Mouse (Mus musculus) gastrocnemius, postnatal 36 days (tissue): ENCODE measurements around the gene Tcf25. TPM values are rescaled to one million over a fixed set of nuclear protein-coding genes. Genes with fewer than 3 reads are reported as not detected.
A peak's percentile ranks its signal among the peaks of the same experiment; 100 is the strongest.
"Not testable (repeated sequence)": the region's sequence is repeated elsewhere in the genome, so short reads cannot be mapped to it uniquely, and the experiment has no call there.

Experiments used
- DNase-seq, 2 experiments: peaks; one replicate each; pipeline ENCODE4 v3.0.0; 2022
- intact Hi-C: fragments of 180-260 bp; cut with DNase I; formaldehyde crosslinking; loops from one replicate; pipeline ENCODE4 v1.15.1; 2025
- total RNA-seq, 2 experiments: library from RNA; stranded (reverse); gene quantifications; 2 replicates each; pipeline ENCODE4 v1.2.3; 2021

Tcf25 gene
- total RNA-seq, 2 experiments from 2014 or later: 136 to 137 TPM

DNA sequence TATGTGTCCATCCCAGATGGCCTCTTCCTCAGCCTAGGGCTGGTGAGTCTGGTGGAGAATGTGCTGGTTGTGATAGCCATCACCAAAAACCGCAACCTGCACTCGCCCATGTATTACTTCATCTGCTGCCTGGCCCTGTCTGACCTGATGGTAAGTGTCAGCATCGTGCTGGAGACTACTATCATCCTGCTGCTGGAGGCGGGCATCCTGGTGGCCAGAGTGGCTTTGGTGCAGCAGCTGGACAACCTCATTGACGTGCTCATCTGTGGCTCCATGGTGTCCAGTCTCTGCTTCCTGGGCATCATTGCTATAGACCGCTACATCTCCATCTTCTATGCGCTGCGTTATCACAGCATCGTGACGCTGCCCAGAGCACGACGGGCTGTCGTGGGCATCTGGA, 34.1 kb downstream of the Tcf25 start:
- DNase-seq: no peak
- intact Hi-C loops: loop anchor here (10.0 kb wide), 1 partner anchor 83 kb away; no protein-coding TSS in a partner anchor

DNA sequence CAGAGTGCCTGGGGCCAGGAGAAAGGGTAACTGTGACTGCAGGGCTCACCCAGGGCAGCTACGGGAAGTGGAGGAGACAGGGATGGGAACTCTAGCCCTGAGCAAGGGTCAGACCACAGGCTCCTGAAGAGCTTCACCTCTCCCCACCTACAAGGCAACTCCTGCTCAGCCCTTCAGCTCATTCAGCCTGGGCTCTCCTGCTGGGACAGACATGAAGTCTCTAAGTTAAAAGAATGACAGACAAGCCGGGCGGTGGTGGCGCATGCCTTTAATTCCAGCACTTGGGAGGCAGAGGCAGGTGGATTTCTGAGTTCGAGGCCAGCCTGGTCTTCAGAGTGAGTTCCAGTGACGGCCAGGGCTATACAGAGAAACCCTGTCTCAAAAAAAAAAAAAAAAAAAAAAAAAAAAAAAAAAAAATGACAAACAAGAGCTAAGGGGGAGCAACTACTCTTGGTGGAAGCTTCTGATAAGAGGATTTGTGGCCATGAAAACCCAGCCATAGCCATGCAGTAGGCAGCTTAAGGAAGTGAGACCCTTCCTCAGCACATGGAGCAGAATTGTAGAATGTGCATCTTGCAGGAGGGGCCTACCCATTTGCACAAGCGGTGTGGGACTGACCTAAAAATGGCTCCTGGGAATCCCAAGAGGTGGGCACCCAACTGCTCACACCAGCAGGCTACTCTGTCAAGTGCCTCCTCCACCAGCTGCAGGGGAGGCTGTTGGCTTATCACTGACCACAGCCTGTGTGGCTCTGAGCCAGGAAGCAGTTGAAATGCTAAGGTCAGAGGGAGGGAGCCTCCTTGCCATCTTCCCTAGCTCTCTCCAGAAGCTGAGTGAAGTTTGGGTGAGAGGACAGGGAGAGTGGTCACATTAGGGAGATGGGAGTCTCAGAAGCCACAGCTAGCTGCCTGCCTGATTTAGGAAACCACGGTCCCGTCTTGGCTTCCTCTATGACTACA, 35.3 kb downstream of the Tcf25 start:
- intact Hi-C loops: loop anchor here (10.0 kb wide), 1 partner anchor 84 kb away; no protein-coding TSS in a partner anchor

DNA sequence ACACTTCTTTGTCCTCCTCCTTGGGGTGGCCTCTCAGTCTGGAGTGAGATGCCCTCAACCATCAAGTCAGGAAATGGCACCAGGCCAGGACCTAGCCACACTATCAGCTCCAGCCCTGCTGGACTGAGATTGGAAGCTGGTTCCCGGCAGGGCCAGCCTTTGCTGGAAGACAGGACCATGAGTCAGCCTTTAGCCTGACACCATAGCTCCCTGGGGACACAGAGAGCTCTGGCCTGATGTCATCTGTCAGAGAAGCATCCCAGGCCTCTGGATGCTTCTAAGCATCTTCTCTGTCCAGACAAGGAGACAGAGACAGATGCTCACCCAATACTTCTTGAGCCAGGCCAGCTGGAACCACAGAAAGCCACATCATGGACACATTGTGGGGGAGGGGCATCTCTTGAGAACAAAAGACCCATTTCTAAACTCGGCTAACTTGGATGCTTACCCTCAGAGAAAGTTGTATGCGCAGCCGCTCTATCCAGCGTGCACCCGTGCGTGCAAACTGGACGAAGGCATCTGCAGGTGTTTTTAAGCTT, 36.6 kb downstream of the Tcf25 start:
- intact Hi-C loops: no loop called here
- peak in 1 of 2 experiments; percentile 33 for DNase-seq

More for the DNA sequence above, 35.3 kb downstream of the Tcf25 start:
- no peak for DNase-seq

DNA sequence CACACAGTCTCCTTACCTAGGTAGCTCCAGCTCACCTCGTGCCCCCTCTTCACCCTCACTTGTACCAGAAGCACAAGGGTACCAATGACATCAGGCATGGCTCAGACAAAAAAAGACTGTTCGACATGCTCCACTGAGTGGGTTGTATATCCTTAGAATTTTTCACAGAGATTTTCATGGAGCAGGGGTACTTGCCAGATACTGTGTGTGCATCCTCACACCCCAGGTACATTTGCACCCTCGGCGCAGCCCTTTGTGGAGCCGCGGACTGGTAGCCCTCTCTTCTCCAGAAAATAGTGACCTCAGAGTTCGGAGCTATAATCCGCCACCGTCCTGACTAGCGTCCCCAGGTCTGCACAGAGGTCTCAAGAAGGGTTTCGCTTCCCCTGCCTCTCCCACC, 37.2 kb downstream of the Tcf25 start:
- no peak for DNase-seq
- intact Hi-C loops: no loop called here

DNA sequence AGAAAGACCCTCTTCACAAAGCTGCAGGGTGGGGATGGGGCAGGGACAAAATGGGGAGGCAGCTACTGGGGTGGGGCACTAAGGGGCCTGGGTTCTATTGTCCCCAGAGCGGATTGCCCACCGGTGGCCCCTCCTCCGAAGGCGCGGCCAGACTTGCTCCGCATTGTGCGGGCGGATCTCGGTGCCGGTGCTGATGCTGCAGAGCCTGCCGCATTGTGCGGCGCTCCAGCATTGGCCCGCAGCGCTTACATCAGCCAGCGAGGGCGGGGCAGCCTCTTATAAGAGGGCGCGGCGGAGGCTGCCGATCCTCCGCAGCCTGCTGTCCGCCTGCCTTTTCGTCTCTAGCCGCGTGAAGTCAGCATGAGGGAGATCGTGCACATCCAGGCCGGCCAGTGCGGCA, 37.7 kb downstream of the Tcf25 start, which contains the start of gene Tubb3:
Gene Tubb3 (plus strand): TSS at position 179 of the 400 bp plus-strand sequence.
- intact Hi-C loops: no loop called here
- DNase-seq: no peak

DNA sequence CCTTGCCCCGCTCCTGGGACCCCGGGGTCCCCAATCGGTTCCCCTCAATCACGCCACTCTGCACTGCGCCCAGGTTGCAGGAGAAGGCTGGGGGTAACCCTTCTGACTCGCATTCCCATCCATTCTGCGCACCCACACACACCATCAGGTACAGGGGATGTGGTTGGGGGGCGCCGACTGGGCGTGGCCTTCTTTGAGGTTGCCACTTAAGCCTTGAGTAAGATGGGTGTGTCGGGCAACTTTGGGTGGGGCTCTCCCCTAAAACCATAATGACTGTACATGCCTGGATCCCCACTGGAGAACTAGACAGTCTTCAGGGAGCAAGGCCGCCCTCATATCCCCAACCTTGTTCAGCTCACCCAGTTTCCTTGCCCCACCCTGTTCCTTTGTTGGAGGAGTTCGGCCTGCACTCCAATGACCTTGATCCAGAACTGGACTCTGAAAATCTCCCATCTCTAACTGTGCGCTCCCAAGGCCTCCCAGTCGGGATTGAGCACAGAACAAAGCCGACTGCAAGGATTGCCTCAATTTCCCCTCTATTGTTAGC, 38.3 kb downstream of the Tcf25 start:
- intact Hi-C loops: no loop called here
- no peak for DNase-seq

DNA sequence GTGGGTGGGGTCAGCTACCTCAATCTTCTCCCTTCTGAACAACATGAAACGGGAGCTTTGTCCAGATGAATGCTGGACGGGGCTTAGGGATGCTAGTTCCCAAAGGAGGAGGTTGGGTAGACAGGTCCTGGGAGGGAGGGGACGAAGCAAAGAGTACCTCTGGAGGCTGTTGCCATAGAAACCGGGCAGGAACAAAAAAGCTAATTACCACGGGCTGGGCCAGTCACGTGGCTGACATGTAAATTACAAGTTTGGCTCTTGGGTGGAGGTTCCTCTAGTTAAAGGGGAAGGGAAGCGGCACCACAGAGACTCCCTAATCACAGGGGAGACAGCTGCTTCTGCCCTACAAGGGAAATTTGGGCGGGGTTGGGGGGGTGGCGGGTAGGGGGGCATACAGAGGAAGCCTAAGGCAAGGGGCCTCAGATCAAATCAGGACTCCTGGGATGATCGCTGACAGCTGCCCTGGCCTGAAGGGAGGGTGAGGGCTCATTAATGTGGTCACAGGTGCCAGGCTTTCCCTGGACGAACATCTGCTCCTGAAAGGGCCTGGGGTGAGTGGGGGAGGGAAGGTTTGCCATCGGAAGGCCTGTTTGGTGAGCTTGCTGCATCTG, 39.1 kb downstream of the Tcf25 start:
- no peak for DNase-seq
- intact Hi-C loops: no loop called here

DNA sequence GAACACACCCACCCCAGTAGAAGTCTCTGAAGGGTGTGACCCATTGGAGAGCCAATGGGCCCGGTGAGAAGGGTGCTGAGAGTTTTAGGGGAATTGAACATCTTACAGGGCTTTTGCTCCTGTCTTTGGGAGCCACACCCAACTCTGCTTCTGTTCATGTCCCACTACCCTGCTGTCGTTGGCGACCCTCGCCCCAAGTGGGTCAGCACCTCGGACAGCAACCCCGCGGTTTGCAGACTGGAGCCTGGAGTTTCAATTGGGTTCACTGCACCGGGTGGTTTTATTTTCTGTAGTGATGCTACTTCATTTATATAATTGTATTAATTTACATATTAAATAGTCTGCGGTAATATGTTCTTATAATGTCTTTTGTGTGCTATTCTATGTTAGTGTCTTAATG, 40.7 kb downstream of the Tcf25 start:
- no peak for DNase-seq
- intact Hi-C loops: loop anchor here (1.0 kb wide), 1 partner anchor 120 kb away; no protein-coding TSS in a partner anchor

DNA sequence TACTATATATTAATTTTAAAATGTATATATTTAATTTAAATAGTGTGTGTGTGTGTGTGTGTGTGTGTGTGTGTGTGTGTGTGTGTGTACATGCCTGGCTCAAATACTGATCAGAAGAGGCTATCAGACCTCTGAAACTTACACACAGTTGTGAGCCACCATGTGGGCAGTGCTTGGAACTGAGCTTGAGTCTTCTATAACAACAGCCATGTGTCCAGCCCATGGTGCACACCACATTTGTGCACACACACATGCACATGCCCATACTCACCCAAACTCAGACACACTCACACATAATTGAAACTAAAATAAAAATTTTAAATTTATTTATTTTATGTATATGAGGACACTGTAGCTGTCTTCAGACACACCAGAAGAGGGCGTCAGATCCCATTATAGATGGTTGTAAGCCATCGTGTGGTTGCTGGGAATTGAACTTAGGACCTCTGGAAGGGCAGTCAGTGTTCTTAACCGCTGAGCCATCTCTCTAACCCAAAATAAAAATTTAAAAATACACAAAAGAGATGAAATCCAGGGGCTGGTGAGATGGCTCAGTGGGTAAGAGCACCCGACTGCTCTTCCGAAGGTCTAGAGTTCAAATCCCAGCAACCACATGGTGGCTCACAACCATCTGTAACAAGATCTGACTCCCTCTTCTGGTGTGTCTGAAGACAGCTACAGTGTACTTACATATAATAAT, 41.6 kb downstream of the Tcf25 start:
- intact Hi-C loops: loop anchor here (1.0 kb wide), 1 partner anchor 121 kb away; no protein-coding TSS in a partner anchor

DNA sequence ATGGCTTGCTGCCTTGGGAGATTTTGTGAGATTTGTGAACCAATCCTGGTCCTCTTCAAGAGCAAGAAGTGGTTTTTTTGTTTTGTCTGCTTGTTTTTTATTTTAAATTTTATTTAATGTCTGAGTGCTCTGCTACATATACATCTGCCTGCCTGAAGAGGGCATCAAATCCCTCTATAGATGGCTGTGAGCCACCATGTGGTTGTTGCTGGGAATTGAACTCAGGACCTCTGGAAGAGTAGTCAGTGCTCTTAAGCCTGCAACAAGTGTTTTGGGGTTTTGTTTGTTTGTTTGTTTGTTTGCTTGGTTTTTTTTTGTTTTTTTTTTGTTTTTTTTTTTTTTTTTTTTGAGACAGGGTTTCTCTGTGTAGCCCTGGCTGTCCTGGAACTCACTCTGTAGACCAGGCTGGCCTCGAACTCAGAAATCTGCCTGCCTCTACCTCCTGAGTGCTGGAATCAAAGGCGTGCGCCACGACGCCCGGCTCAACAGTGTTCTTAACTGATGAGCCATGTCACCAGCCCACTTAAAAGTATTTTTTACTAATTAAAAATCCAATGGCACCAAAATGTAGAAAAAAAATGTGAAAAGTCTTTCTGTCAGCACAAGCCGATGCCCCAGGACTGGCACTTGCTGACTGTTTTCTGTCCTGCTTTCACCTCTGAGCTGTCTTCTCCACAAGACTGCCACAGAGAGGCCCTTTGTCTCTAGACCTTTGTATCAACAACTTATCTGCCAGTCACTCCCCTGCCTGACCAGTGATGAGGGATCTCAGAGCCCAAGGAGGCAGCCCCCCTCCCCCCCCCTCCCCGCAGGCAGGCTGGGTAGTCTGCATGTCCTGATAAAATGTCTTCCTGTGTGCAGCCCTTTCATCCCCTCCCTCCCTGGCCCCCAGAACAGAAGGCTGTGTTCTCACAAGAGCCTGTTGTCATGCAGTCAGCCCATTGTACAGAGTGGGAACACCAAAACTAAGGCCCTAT, 42.7 kb downstream of the Tcf25 start:
- DNase-seq: no peak
- intact Hi-C loops: no loop called here

More for the DNA sequence above, 41.6 kb downstream of the Tcf25 start:
- not testable (repeated sequence) for DNase-seq

DNA sequence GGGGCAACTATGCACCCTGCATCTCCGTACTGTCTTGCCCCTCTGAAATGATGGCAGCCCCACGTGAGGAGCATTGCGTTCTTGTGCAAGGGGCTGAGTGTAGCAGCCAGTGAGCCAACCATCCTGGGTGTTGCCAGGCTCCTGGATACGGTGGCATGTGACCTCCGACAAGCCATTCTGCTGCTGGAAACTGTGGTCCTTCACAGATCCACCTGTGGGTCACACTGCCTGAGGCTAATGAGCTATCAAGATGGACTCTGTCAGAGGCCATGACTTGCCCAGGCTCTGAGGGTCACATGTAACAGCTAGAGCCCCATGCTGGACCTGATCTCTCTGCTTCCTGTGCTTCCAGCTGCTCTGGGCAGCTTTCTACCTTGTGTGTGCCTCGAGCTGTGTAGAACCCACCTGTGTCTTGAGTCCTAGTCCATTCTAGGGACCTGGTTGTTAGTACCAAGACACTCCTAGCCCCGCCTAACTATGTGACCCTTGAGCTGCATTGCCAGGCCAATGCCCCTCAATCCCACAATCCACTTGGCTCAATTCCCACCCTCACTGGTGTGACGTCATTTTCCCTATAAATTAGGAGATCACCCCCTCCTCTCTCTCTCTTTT, 43.5 kb downstream of the Tcf25 start:
- DNase-seq: no peak
- intact Hi-C loops: no loop called here

DNA sequence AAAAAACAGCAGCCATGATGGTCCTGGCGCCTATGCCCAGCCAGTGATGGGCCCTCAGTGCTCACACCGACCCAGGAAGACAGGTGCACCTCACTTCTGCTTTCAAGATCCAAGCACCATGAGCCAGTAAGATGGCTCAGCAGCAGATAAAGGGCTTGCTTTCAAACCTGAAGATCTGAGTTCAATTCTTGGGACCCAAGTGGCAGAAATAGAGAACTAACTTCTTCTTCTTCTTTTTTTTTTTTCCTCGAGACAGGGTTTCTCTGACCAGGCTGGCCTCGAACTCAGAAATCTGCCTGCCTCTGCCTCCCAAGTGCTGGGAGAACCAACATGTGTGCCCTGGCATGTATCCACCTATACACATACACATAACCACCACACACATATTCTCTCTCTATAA, 46.2 kb downstream of the Tcf25 start:
- intact Hi-C loops: no loop called here
- no peak for DNase-seq

DNA sequence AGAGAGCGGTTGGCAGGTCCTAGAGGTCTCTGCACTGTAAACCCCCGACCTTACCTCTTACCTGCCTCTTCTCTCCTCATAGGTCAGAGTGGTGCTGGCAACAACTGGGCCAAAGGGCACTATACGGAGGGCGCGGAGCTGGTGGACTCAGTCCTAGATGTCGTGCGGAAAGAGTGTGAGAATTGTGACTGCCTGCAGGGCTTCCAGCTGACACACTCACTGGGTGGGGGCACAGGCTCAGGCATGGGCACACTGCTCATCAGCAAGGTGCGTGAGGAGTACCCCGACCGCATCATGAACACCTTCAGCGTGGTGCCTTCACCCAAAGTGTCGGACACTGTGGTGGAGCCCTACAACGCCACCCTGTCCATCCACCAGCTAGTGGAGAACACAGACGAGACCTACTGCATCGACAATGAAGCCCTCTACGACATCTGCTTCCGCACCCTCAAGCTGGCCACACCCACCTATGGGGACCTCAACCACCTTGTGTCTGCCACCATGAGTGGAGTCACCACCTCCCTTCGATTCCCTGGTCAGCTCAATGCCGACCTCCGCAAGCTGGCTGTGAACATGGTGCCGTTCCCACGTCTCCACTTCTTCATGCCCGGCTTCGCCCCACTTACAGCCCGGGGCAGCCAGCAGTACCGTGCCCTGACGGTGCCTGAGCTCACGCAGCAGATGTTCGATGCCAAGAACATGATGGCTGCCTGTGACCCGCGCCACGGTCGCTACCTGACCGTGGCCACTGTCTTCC, 47.1 kb downstream of the Tcf25 start:
- intact Hi-C loops: no loop called here
- DNase-seq: no peak

DNA sequence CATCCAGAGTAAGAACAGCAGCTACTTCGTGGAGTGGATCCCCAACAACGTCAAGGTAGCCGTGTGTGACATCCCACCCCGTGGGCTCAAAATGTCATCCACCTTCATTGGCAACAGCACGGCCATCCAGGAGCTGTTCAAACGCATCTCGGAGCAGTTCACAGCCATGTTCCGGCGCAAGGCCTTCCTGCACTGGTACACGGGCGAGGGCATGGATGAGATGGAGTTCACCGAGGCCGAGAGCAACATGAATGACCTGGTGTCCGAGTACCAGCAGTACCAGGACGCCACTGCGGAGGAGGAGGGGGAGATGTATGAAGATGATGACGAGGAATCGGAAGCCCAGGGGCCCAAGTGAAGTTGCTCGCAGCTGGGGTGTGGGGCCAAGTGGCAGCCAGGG, 47.8 kb downstream of the Tcf25 start:
- intact Hi-C loops: no loop called here
- DNase-seq: no peak

DNA sequence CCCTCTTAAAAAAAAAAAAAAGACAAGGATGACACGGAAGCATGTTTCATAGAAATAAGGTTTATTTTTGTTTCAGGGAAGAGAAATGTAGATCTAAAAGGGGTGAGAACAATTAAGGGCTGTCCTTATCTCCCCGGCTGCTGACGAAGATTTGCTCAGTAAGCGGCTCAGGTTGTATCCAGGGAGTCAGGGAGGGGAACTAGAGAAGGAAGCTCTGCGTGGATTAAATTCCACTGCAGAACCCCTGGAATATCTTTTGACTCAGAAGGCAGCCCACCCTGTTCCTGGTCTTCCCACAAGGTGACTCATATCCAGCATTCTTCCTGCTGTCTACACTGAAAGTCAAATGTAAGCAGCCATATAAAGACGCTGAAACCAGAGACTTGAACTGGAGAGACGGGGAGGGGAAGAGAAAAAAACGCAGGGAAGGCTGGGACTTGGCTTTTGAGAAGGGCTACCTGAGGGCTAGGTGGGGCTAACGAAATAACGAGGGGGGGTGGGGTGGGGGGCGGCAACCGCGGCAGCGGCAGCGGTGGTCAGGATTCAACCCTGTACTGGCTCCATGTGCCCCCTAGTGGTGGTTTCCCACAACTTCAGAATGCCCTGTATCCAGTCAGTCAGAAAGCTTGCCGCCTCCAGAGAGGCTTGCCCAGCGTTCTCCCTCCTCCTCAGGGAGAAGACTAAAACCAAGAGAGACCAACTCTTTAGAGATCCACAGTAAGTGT, 48.7 kb downstream of the Tcf25 start:
- DNase-seq: peak in 1 of 2 experiments; percentile 34
- intact Hi-C loops: no loop called here

DNA sequence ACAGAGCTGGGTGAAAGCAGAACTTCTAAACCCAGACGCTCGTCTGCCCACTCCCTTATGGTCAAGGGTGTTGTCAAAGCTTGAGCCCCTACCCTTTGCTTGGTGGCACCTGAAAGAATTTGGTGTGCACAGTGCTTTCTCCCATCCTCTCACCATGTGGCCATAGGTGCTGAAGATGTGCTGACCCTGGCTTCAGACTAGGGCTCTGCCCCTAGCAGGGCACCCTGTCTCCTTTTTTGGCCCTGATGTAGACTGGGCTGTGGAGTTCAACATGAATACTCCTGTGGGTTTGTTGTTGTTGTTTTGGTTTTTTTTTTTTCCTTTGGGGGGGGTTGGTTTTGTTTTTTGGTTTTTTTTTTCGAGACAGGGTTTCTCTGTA, 49.2 kb downstream of the Tcf25 start:
- no peak for DNase-seq
- intact Hi-C loops: no loop called here

DNA sequence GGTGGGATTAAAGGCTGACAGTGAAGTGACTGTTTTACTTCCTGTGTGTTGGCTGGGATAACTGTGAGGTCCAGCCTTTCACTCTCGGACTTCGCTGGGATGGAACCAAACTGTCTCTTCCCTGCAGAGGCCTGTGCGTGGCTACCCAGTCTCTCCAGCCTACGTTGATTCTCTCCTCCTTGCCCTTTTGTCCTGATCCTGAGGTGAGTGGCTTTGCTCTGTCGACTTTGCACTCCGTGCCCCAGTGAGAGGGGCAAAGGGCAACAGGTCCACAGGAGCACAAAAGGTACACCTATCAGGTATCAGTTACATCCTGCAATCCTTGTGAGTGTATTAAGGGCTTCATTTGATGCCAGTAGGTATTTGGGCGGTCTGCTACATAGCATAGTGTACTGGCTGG, 49.9 kb downstream of the Tcf25 start, which contains the start of gene Def8:
Gene Def8 (plus strand): TSS at position 87 of the 400 bp plus-strand sequence.
- no peak for DNase-seq
- intact Hi-C loops: no loop called here
